Mouse (Mus musculus) spleen, postnatal 4 days (tissue): ENCODE data around the gene Gm9913.

Source experiments
- DNase-seq, 2 experiments: peaks; one replicate each; pipeline ENCODE4 v3.0.0; 2022; ENCODE audit warnings: low spot score in 2 of 2

Gm9913 gene

DNA sequence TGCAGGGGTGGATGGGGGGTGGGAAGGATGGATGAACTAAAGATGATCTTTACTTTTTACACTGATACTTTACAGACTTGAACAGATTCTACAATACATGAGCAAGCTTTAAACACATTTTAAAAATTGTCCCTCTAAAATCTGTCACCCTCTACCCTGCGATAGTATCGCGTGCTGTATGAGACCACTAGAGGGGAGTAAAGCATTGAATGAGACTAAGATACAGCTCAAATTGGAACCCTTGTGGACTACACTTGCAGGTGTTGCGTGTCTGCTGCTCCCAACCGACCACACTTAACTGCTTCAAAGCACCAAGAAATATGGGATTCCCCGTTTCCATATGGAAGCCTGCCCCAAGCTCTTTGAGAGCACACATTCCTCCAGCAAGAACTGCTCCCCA lies 50.9 kb downstream of the Gm9913 start:
- no peak for DNase-seq
